Mouse (Mus musculus) ES-E14 (cell line): ENCODE measurements around the gene Mmel1.

Source experiments
- CHD2 ChIP-seq: IDR thresholded peaks from 2 replicates; pipeline ENCODE4 v1.6.1; 2014; ENCODE audit warnings: mild to moderate bottlenecking, low read depth, low read length, inconsistent platforms
- HCFC1 ChIP-seq: IDR thresholded peaks from 2 replicates; pipeline ENCODE4 v1.6.1; 2012; ENCODE audit warnings: low read length, inconsistent platforms, borderline replicate concordance; ENCODE audit not compliant: insufficient read depth
- MAFK ChIP-seq: IDR thresholded peaks from 2 replicates; pipeline ENCODE4 v1.6.1; 2014; ENCODE audit warnings: mild to moderate bottlenecking, low read depth, low read length, inconsistent platforms; ENCODE audit not compliant: insufficient read depth
- ZC3H11A ChIP-seq: IDR thresholded peaks from 2 replicates; pipeline ENCODE4 v1.6.1; 2012; ENCODE audit warnings: low read depth, mild to moderate bottlenecking, inconsistent platforms, low read length, borderline replicate concordance

DNA sequence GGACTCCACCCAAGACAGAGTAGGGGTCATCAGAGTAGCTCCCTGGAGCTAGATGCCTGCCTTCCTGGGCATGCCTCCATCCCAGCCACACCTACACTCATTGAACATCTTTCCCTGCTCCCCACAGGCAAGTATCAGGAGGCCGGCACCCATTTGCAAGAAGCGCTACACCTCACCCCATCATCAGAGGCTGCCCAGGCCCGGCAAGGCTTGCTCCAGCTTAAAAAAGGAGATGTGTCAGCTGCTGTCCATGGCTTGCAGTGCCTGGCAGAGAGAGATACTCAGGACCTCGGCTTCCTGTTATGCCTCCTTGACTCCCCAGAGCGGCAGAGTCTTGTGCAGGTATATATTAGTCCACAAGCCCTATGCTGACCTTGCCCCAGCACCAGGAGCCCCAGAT is 7.4 kb upstream of the Mmel1 start:
- TF ChIP-seq HCFC1 = no peak
- TF ChIP-seq CHD2 = no peak
- no peak for TF ChIP-seq MAFK
- TF ChIP-seq ZC3H11A = no peak
